ENCODE assay signal across 9 mouse cellular contexts in genomic region chrX:161940696-161941095, GRCm38 (mm10).
DNase-seq lines count a peak whose midpoint lies in the region; ATAC-seq and TF ChIP-seq lines count a peak whose summit lies in the region.
"Had no signal": no experiment of that assay in that cellular context is flagged by ENCODE, and none has a peak within 500 bp of the region (broad histone marks: within the 10 kb centered on the region; RNA-seq: fewer than 3 reads in every experiment).

No protein-coding gene starts in this region.

- TF ChIP-seq CTCF in kidney, adult 2 months (conservative IDR thresholded peaks at IDR 0.05; ENCODE audit: insufficient read depth, insufficient read length, low read depth, low read length) = no peak

- H3K27me3 ChIP-seq in kidney, adult 2 months (replicated peaks; ENCODE audit: control insufficient read depth, insufficient read depth, low read length) = no peaks in the 10 kb centered on the region
- H3K27me3 ChIP-seq in embryonic facial prominence, embryonic 11.5 days (ENCODE audit: control insufficient read depth, insufficient read depth, low read length) = no peaks in the 10 kb centered on the region
- 0 out of 2 replicates have a peak, but pooled peaks cover 3% of the 10 kb centered on the region for H3K27me3 ChIP-seq in forebrain, embryonic 16.5 days (replicated peaks; ENCODE audit: control insufficient read depth, insufficient read depth, low read length)

- WGBS in kidney, adult 2 months = 44% methylated on average over 2 of the region's 2 CpGs
- WGBS in embryonic facial prominence, embryonic 11.5 days = 34% methylated on average over 2 of the region's 2 CpGs
- 56% methylated on average over 2 of the region's 2 CpGs for WGBS in forebrain, embryonic 16.5 days

- no peaks in the 10 kb centered on the region for H3K36me3 ChIP-seq in kidney, adult 2 months (ENCODE audit: control insufficient read depth, insufficient read depth, low read length)
- no peaks in the 10 kb centered on the region for H3K36me3 ChIP-seq in embryonic facial prominence, embryonic 11.5 days (replicated peaks; ENCODE audit: control insufficient read depth, insufficient read depth, low read depth, low read length)
- no peaks in the 10 kb centered on the region for H3K36me3 ChIP-seq in forebrain, embryonic 16.5 days (ENCODE audit: control insufficient read depth, insufficient read depth)
- H3K36me3 ChIP-seq: embryonic facial prominence, embryonic 12.5 days had no signal

- H3K9me3 ChIP-seq in embryonic facial prominence, embryonic 11.5 days (replicated peaks; ENCODE audit: control insufficient read depth, low read length) = no peaks in the 10 kb centered on the region
- H3K9me3 ChIP-seq in forebrain, embryonic 16.5 days (ENCODE audit: control insufficient read depth, low read length) = no peaks in the 10 kb centered on the region
- H3K9me3 ChIP-seq: embryonic facial prominence, embryonic 12.5 days had no signal

- no peak overlapping the region for H3K4me3 ChIP-seq in kidney, adult 2 months (ENCODE audit: insufficient read depth, low read depth, low read length)
- H3K4me3 ChIP-seq in embryonic facial prominence, embryonic 11.5 days (ENCODE audit: low read depth, low read length) = no peak overlapping the region
- no peak overlapping the region for H3K4me3 ChIP-seq in forebrain, embryonic 16.5 days (replicated peaks; ENCODE audit: low read length)
- H3K4me3 ChIP-seq: embryonic facial prominence, embryonic 12.5 days had no signal

- no peak overlapping the region for H3K27ac ChIP-seq in kidney, adult 2 months (ENCODE audit: insufficient read depth, low read depth, low read length)
- no peak overlapping the region for H3K27ac ChIP-seq in embryonic facial prominence, embryonic 11.5 days (replicated peaks; ENCODE audit: low read depth, low read length)
- H3K27ac ChIP-seq in forebrain, embryonic 16.5 days (ENCODE audit: low read length) = no peak overlapping the region
- H3K27ac ChIP-seq: embryonic facial prominence, embryonic 12.5 days had no signal

- DNase-seq in kidney, adult 2 months = peak; percentile 42
- DNase-seq in kidney, postnatal 25 days = no peak
- DNase-seq in cerebellum, adult 9-10 months = peak; percentile 21
- peak; percentile 65 for DNase-seq in embryonic facial prominence, embryonic 11.5 days (ENCODE audit: low spot score)
- peak; percentile 25 for DNase-seq in lung, postnatal 25 days (ENCODE audit: low spot score)
- DNase-seq in thymus, adult 18-20 months = no peak
- DNase-seq: kidney, postnatal 14 days had no signal

- no peak for ATAC-seq in embryonic facial prominence, embryonic 11.5 days (replicated peaks; ENCODE audit: insufficient number of reproducible peaks, low FRiP score, low TSS enrichment, low read depth)
- ATAC-seq in forebrain, embryonic 16.5 days = no peak

- peaks cover 6% of the 10 kb centered on the region; the same call in 1 of the 2 replicates for H3K4me1 ChIP-seq in kidney, adult 2 months (ENCODE audit: control insufficient read depth, insufficient read depth, low read length)
- no peaks in the 10 kb centered on the region for H3K4me1 ChIP-seq in embryonic facial prominence, embryonic 11.5 days (ENCODE audit: control insufficient read depth, insufficient read depth, low read length)
- H3K4me1 ChIP-seq in forebrain, embryonic 16.5 days (replicated peaks; ENCODE audit: control insufficient read depth, insufficient read depth, low read length) = no peaks in the 10 kb centered on the region
- H3K4me1 ChIP-seq: embryonic facial prominence, embryonic 12.5 days had no signal

- no peak overlapping the region for H3K9ac ChIP-seq in embryonic facial prominence, embryonic 11.5 days (replicated peaks; ENCODE audit: low read length)
- H3K9ac ChIP-seq in forebrain, embryonic 16.5 days (replicated peaks; ENCODE audit: low read depth, low read length) = no peak overlapping the region
- H3K9ac ChIP-seq: embryonic facial prominence, embryonic 12.5 days had no signal

- TF ChIP-seq POLR2A in kidney, adult 2 months (IDR thresholded peaks at IDR 0.05; ENCODE audit: low read depth, low read length) = no peak

- H3K4me2 ChIP-seq in embryonic facial prominence, embryonic 11.5 days (ENCODE audit: low read depth, low read length) = no peak overlapping the region
- H3K4me2 ChIP-seq in forebrain, embryonic 16.5 days (ENCODE audit: low read length) = no peak overlapping the region
- H3K4me2 ChIP-seq: embryonic facial prominence, embryonic 12.5 days had no signal

Comparison
In these comparisons a context has a peak if more than half of its experiments do, and no peak if none do; other contexts are left out.
1. DNase-seq: peak in kidney, adult 2 months (single experiment), cerebellum, adult 9-10 months (single experiment), embryonic facial prominence, embryonic 11.5 days (single experiment) and lung, postnatal 25 days (single experiment); none in kidney, postnatal 25 days (0 of 2) and thymus, adult 18-20 months (0 of 2).